Mouse (Mus musculus) intestine, postnatal 0 days (tissue): ENCODE results near the gene Lrrc58. TPM values are rescaled to one million over a fixed set of nuclear protein-coding genes. Genes with fewer than 3 reads are reported as not detected.

Experiments
- ATAC-seq: fragments of 200-750 bp; cut with Nextera tagmentation; 2 replicates; pipeline ENCODE4 v1.8.0; 2017; ENCODE audit warnings: mild to moderate bottlenecking, moderate TSS enrichment, moderate library complexity
- H3K27ac ChIP-seq: fragments of 300-500 bp; sonication (generic); 2 replicates; pipeline ENCODE4 v1.5.1; 2014; ENCODE audit warnings: mild to moderate bottlenecking, low read depth, low read length, moderate library complexity
- H3K27me3 ChIP-seq: fragments of 300-500 bp; sonication (generic); replicated peaks from 2 replicates; pipeline ENCODE4 v1.6.1; 2014; ENCODE audit warnings: low read length, mixed read lengths; ENCODE audit not compliant: control insufficient read depth, insufficient read depth
- H3K36me3 ChIP-seq: fragments of 300-500 bp; sonication (generic); 2 replicates; pipeline ENCODE4 v1.6.1; 2014; ENCODE audit warnings: mild to moderate bottlenecking, moderate library complexity; ENCODE audit not compliant: control insufficient read depth, insufficient read depth
- H3K4me1 ChIP-seq: fragments of 300-500 bp; sonication (generic); replicated peaks from 2 replicates; pipeline ENCODE4 v1.6.1; 2014; ENCODE audit warnings: antibody characterized with exemption, low read length, mixed read lengths; ENCODE audit not compliant: control insufficient read depth, insufficient read depth
- H3K4me2 ChIP-seq: fragments of 300-500 bp; sonication (generic); replicated peaks from 2 replicates; pipeline ENCODE4 v1.6.1; 2014; ENCODE audit warnings: low read depth, mild to moderate bottlenecking, moderate library complexity
- H3K4me3 ChIP-seq: fragments of 300-500 bp; sonication (generic); 2 replicates; pipeline ENCODE4 v1.5.1; 2014; ENCODE audit warnings: low read depth, low read length
- H3K9ac ChIP-seq: fragments of 300-500 bp; sonication (generic); 2 replicates; pipeline ENCODE4 v1.6.1; 2014; ENCODE audit warnings: mild to moderate bottlenecking, low read depth, low read length
- H3K9me3 ChIP-seq: fragments of 300-500 bp; sonication (generic); 2 replicates; pipeline ENCODE4 v1.6.1; 2016; ENCODE audit warnings: mixed run types; ENCODE audit not compliant: control insufficient read depth
- CTCF ChIP-seq: sonication (generic); IDR thresholded peaks from 2 replicates; pipeline ENCODE4 v1.5.1; 2016; ENCODE audit warnings: low read depth, mild to moderate bottlenecking, control low read depth, antibody characterized with exemption, moderate library complexity
- WGBS: fragments of 180-500 bp; shearing (Covaris S2); extraction: QIAGEN DNeasy Blood & Tissue Kit; methylation state at CpG from one replicate; pipeline ENCODE4 v1.1.7; 2014; 5-methylcytosine and 5-hydroxymethylcytosine counted together
- polyA plus RNA-seq: library from polyadenylated mRNA; unstranded; fragments of >200 nt; fragmentation: Nextera tagmentation; extraction: Ambion mirVana; gene quantifications from 2 replicates; pipeline ENCODE4 v1.2.1, GENCODE M21; 2015

Gene Lrrc58
- polyA plus RNA-seq, 1 experiment from 2014 or later = 27.6 TPM

- ATAC-seq = no peak
- no peaks in the 10 kb centered on the region for H3K36me3 ChIP-seq
- no peak overlapping the region for H3K4me2 ChIP-seq
- H3K9ac ChIP-seq = no peak overlapping the region
- H3K4me1 ChIP-seq = no peaks in the 10 kb centered on the region
- H3K9me3 ChIP-seq = no peaks in the 10 kb centered on the region
- no peak for TF ChIP-seq CTCF
- no peaks in the 10 kb centered on the region for H3K27me3 ChIP-seq
- H3K4me3 ChIP-seq = no peak overlapping the region
- WGBS = 76% methylated on average over 2 of the region's 2 CpGs
- H3K27ac ChIP-seq = no peak overlapping the region
Measured at GRCm38 (mm10) chr16:37892667-37893066, 24.5 kb downstream of the Lrrc58 start.

- Histone ChIP-seq H3K4me1 (no peaks in the 10 kb centered on the region), H3K36me3 (no peaks in the 10 kb centered on the region), H3K27ac (no peak overlapping the region), H3K4me3 (no peak overlapping the region), H3K9me3 (no peaks in the 10 kb centered on the region), H3K9ac (no peak overlapping the region), H3K4me2 (no peak overlapping the region), H3K27me3 (no peaks in the 10 kb centered on the region)
- TF ChIP-seq CTCF = no peak
- 62% methylated on average over 6 of the region's 6 CpGs for WGBS
- no peak for ATAC-seq
Measured at GRCm38 (mm10) chr16:37893381-37893780, 25.2 kb downstream of the Lrrc58 start.

- Histone ChIP-seq H3K36me3 (no peaks in the 10 kb centered on the region), H3K4me3 (no peak overlapping the region), H3K27ac (peak overlapping the region; percentile 9; the same call in 1 of the 2 replicates), H3K9ac (no peak overlapping the region), H3K9me3 (no peaks in the 10 kb centered on the region), H3K4me1 (no peaks in the 10 kb centered on the region), H3K27me3 (no peaks in the 10 kb centered on the region), H3K4me2 (no peak overlapping the region)
- no peak for ATAC-seq
- WGBS = 53% methylated on average over 2 of the region's 2 CpGs
- TF ChIP-seq CTCF = no peak
Measured at GRCm38 (mm10) chr16:37893942-37894341, 25.8 kb downstream of the Lrrc58 start.

GRCm38 (mm10) chr16:37898790-37899189 is 30.6 kb downstream of the Lrrc58 start:
- TF ChIP-seq CTCF = no peak
- H3K4me1 ChIP-seq = 0 out of 2 replicates have a peak, but pooled peaks cover 2% of the 10 kb centered on the region
- no peak overlapping the region for H3K27ac ChIP-seq
- no peaks in the 10 kb centered on the region for H3K36me3 ChIP-seq
- H3K9me3 ChIP-seq = no peaks in the 10 kb centered on the region
- H3K4me3 ChIP-seq = no peak overlapping the region
- no peak overlapping the region for H3K9ac ChIP-seq
- no peak for ATAC-seq
- 91% methylated on average over 5 of the region's 5 CpGs for WGBS
- H3K27me3 ChIP-seq = no peaks in the 10 kb centered on the region
- no peak overlapping the region for H3K4me2 ChIP-seq

- Histone ChIP-seq H3K27ac (no peak overlapping the region), H3K4me3 (no peak overlapping the region), H3K36me3 (no peaks in the 10 kb centered on the region), H3K27me3 (no peaks in the 10 kb centered on the region), H3K4me2 (no peak overlapping the region), H3K4me1 (0 out of 2 replicates have a peak, but pooled peaks cover 2% of the 10 kb centered on the region), H3K9me3 (0 out of 2 replicates have a peak, but pooled peaks cover 3% of the 10 kb centered on the region), H3K9ac (no peak overlapping the region)
- ATAC-seq = no peak
- no peak for TF ChIP-seq CTCF
- WGBS = 30% methylated on average over 2 of the region's 2 CpGs
Measured at GRCm38 (mm10) chr16:37899357-37899756, 31.2 kb downstream of the Lrrc58 start.

GRCm38 (mm10) chr16:37901318-37901717 is 33.1 kb downstream of the Lrrc58 start:
- H3K27ac ChIP-seq = peak overlapping the region; percentile 9; the same call in 1 of the 2 replicates
- WGBS = 26% methylated on average over 11 of the region's 11 CpGs

GRCm38 (mm10) chr16:37906456-37906855 is 38.3 kb downstream of the Lrrc58 start:
- no peaks in the 10 kb centered on the region for H3K27me3 ChIP-seq
- ATAC-seq = no peak
- TF ChIP-seq CTCF = no peak
- peaks cover 5% of the 10 kb centered on the region; the same call in 1 of the 2 replicates for H3K9me3 ChIP-seq
- WGBS = 77% methylated on average over 3 of the region's 3 CpGs
- no peaks in the 10 kb centered on the region for H3K4me1 ChIP-seq
- H3K4me3 ChIP-seq = no peak overlapping the region
- no peak overlapping the region for H3K4me2 ChIP-seq
- H3K36me3 ChIP-seq = no peaks in the 10 kb centered on the region
- no peak overlapping the region for H3K27ac ChIP-seq
- no peak overlapping the region for H3K9ac ChIP-seq

More at GRCm38 (mm10) chr16:37901318-37901717, 33.1 kb downstream of the Lrrc58 start:
- 0 out of 2 replicates have a peak, but pooled peaks cover 2% of the 10 kb centered on the region for H3K4me1 ChIP-seq
- no peaks in the 10 kb centered on the region for H3K27me3 ChIP-seq
- peak; percentile 99 for ATAC-seq
- TF ChIP-seq CTCF = no peak
- H3K4me2 ChIP-seq = no peak overlapping the region
- H3K9me3 ChIP-seq = peaks cover 5% of the 10 kb centered on the region; the same call in 1 of the 2 replicates
- H3K9ac ChIP-seq = no peak overlapping the region
- no peaks in the 10 kb centered on the region for H3K36me3 ChIP-seq
- H3K4me3 ChIP-seq = no peak overlapping the region
